Mouse (Mus musculus) forebrain, postnatal 0 days (tissue): ENCODE data around the gene Gria2. TPM values are rescaled to one million over a fixed set of nuclear protein-coding genes. Genes with fewer than 3 reads are reported as not detected.
A peak's percentile ranks its signal among the peaks of the same experiment; 100 is the strongest.

ENCODE experiments used
- ATAC-seq: fragments of 200-750 bp; cut with Nextera tagmentation; 2 replicates; pipeline ENCODE4 v1.8.0; 2017; ENCODE audit warnings: mild to moderate bottlenecking, moderate library complexity
- DNase-seq: peaks from one replicate; pipeline ENCODE4 v3.0.0-alpha.2; 2015
- H3K27ac ChIP-seq: fragments of 300-500 bp; sonication (generic); 2 replicates; pipeline ENCODE4 v1.5.1; 2014; ENCODE audit warnings: low read depth, mild to moderate bottlenecking, antibody characterized with exemption, low read length, moderate library complexity, mixed read lengths
- H3K27me3 ChIP-seq: fragments of 300-500 bp; sonication (generic); 2 replicates; pipeline ENCODE4 v1.6.1; 2014; ENCODE audit warnings: mild to moderate bottlenecking, low read length, mixed read lengths; ENCODE audit not compliant: insufficient read depth
- H3K36me3 ChIP-seq: fragments of 300-500 bp; sonication (generic); 2 replicates; pipeline ENCODE4 v1.6.1; 2014; ENCODE audit warnings: mild to moderate bottlenecking, moderate library complexity; ENCODE audit not compliant: insufficient read depth
- H3K4me1 ChIP-seq: fragments of 300-500 bp; sonication (generic); 2 replicates; pipeline ENCODE4 v1.6.1; 2014; ENCODE audit warnings: antibody characterized with exemption; ENCODE audit not compliant: insufficient read depth
- H3K4me2 ChIP-seq: fragments of 300-500 bp; sonication (generic); 2 replicates; pipeline ENCODE4 v1.6.1; 2014; ENCODE audit warnings: low read depth, mild to moderate bottlenecking, moderate library complexity
- H3K4me3 ChIP-seq: fragments of 300-500 bp; sonication (generic); 2 replicates; pipeline ENCODE4 v1.5.1; 2014; ENCODE audit warnings: low read depth, low read length, mixed read lengths
- H3K9ac ChIP-seq: fragments of 300-500 bp; sonication (generic); 2 replicates; pipeline ENCODE4 v1.6.1; 2014; ENCODE audit warnings: mild to moderate bottlenecking
- H3K9me3 ChIP-seq: fragments of 300-500 bp; sonication (generic); 2 replicates; pipeline ENCODE4 v1.6.1; 2016; ENCODE audit warnings: low read length
- CTCF ChIP-seq: sonication (generic); IDR thresholded peaks from 2 replicates; pipeline ENCODE4 v1.5.1; 2016; ENCODE audit warnings: antibody characterized with exemption, control low read depth, low read depth
- WGBS: fragments of 180-500 bp; shearing (Covaris S2); extraction: QIAGEN DNeasy Blood & Tissue Kit; methylation state at CpG from one replicate; pipeline ENCODE4 v1.1.7; 2014; 5-methylcytosine and 5-hydroxymethylcytosine counted together
- microRNA-seq, 2 experiments: library from miRNA; unstranded; fragments of <30 nt; microRNA quantifications; one replicate each; pipeline ENCODE4; 2016
- polyA plus RNA-seq: library from polyadenylated mRNA; unstranded; fragments of >200 nt; fragmentation: Nextera tagmentation; extraction: Ambion mirVana; gene quantifications from 2 replicates; pipeline ENCODE4 v1.2.1, GENCODE M21; 2015
- total RNA-seq: library from RNA; depleted of rRNA; stranded (reverse); fragments of >200 nt; gene quantifications from 2 replicates; pipeline ENCODE4 v1.2.3, GENCODE M21; 2014; rRNA removed

Gria2 gene
- total and polyA plus RNA-seq, 2 experiments from 2014 or later = 159 to 308 TPM

GRCm38 (mm10) chr3:80694965-80695364 is 107.7 kb downstream of the Gria2 start:
- ATAC-seq (peak; percentile 51; the same call in 1 of the 2 replicates), DNase-seq (no peak)
- H3K9ac ChIP-seq = no peak overlapping the region
- H3K9me3 ChIP-seq = no peaks in the 10 kb centered on the region
- no peak overlapping the region for H3K4me2 ChIP-seq
- H3K4me1 ChIP-seq = no peaks in the 10 kb centered on the region
- no peak overlapping the region for H3K27ac ChIP-seq
- H3K27me3 ChIP-seq = no peaks in the 10 kb centered on the region
- H3K4me3 ChIP-seq = no peak overlapping the region
- H3K36me3 ChIP-seq = peaks cover 13% of the 10 kb centered on the region
- WGBS = 98% methylated on average over 8 of the region's 8 CpGs
- TF ChIP-seq CTCF = no peak

- Histone ChIP-seq H3K4me1 (no peaks in the 10 kb centered on the region), H3K27me3 (no peaks in the 10 kb centered on the region), H3K4me2 (no peak overlapping the region), H3K27ac (no peak overlapping the region), H3K9ac (no peak overlapping the region), H3K4me3 (no peak overlapping the region), H3K36me3 (no peaks in the 10 kb centered on the region), H3K9me3 (no peaks in the 10 kb centered on the region)
- ATAC-seq = no peak
- no peak for TF ChIP-seq CTCF
- 56% methylated on average over 5 of the region's 5 CpGs for WGBS
- DNase-seq = no peak
These were observed 137.5 kb downstream of the Gria2 start for GRCm38 (mm10) chr3:80665105-80665504.

- Histone ChIP-seq H3K4me1 (no peaks in the 10 kb centered on the region), H3K27me3 (no peaks in the 10 kb centered on the region), H3K9me3 (no peaks in the 10 kb centered on the region), H3K27ac (no peak overlapping the region), H3K9ac (no peak overlapping the region), H3K4me3 (no peak overlapping the region), H3K4me2 (no peak overlapping the region), H3K36me3 (no peaks in the 10 kb centered on the region)
- TF ChIP-seq CTCF = no peak
- WGBS = 43% methylated on average over 2 of the region's 2 CpGs
- DNase-seq = no peak
- ATAC-seq = no peak
These were observed 139.3 kb downstream of the Gria2 start for GRCm38 (mm10) chr3:80663293-80663692.

- no peaks in the 10 kb centered on the region for H3K9me3 ChIP-seq
- H3K4me3 ChIP-seq = no peak overlapping the region
- no peak overlapping the region for H3K27ac ChIP-seq
- H3K9ac ChIP-seq = no peak overlapping the region
- H3K4me2 ChIP-seq = no peak overlapping the region
- DNase-seq (no peak), ATAC-seq (peak; percentile 54; the same call in 1 of the 2 replicates)
- WGBS = 59% methylated on average over 3 of the region's 3 CpGs
- H3K4me1 ChIP-seq = no peaks in the 10 kb centered on the region
- no peak for TF ChIP-seq CTCF
- no peaks in the 10 kb centered on the region for H3K36me3 ChIP-seq
- H3K27me3 ChIP-seq = no peaks in the 10 kb centered on the region
These were observed 140.8 kb downstream of the Gria2 start for GRCm38 (mm10) chr3:80661838-80662237.

GRCm38 (mm10) chr3:80652213-80652612 is 150.4 kb downstream of the Gria2 start:
- Histone ChIP-seq H3K9ac (no peak overlapping the region), H3K27me3 (no peaks in the 10 kb centered on the region), H3K4me3 (no peak overlapping the region), H3K27ac (no peak overlapping the region), H3K36me3 (no peaks in the 10 kb centered on the region), H3K9me3 (no peaks in the 10 kb centered on the region), H3K4me2 (no peak overlapping the region), H3K4me1 (no peaks in the 10 kb centered on the region)
- 23% methylated on average over 5 of the region's 5 CpGs for WGBS
- no peak for ATAC-seq
- no peak for DNase-seq
- TF ChIP-seq CTCF = no peak

Small RNAs within 50 kb of the gene (microRNA-seq; reads per million reads assigned to microRNA genes)
- gene Gm25749 = 1.9 to 2.2 reads per million in 2 experiments

Other genes starting within 250 kb of the Gria2 start
- 79.4 and 99.6 TPM in 2 replicates for gene Glrb, start 110.8 kb upstream of the Gria2 start, total RNA-seq
- gene Glrb, start 110.8 kb upstream of the Gria2 start, polyA plus RNA-seq = 51.1 and 56.9 TPM in 2 replicates
- 4.8 and 7.2 TPM in 2 replicates for gene Pdgfc, start 233.6 kb upstream of the Gria2 start, total RNA-seq
- 6.3 and 6.7 TPM in 2 replicates for gene Pdgfc, start 233.6 kb upstream of the Gria2 start, polyA plus RNA-seq